Mouse (Mus musculus) heart, embryonic 10.5 days (tissue): ENCODE data around the gene Serpini1. TPM values are rescaled to one million over a fixed set of nuclear protein-coding genes. Genes with fewer than 3 reads are reported as not detected.

Experiments
- polyA plus RNA-seq: library from polyadenylated mRNA; unstranded; fragments of >200 nt; fragmentation: Nextera tagmentation; extraction: Ambion mirVana; gene quantifications from 2 replicates; pipeline ENCODE4 v1.2.1, GENCODE M21; 2016

Serpini1 gene
- polyA plus RNA-seq, 1 experiment from 2014 or later = 1.3 TPM

Other genes starting within 250 kb of the Serpini1 start
- not detected in 2 replicates for gene Wdr49, start 75.4 kb upstream of the Serpini1 start, polyA plus RNA-seq
- gene Pdcd10, start 691 bp upstream of the Serpini1 start, polyA plus RNA-seq = 62.0 and 76.0 TPM in 2 replicates
- gene Gm29133, start 190.7 kb downstream of the Serpini1 start, polyA plus RNA-seq = not detected in 2 replicates